Comparison of ENCODE assay signal across 22 mouse cellular contexts in the genomic region with DNA sequence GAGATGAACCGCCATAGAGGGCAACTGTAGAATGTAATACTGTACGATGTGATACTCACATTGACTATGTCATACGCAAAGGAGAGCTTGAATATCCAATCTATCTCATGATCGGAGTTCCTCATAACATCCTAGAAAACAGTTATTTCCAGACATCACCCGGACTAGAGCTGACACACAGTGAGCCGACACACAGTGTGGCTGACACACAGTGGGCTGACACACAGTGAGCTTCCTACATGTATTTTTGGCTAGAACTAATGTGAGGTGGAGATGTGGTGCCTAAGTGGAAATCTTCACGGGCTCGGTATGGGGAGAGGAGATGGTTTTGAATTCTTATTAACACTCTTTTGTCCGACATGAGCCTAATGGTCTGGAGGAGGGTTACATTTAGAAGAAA. TPM values are rescaled to one million over a fixed set of nuclear protein-coding genes. Genes with fewer than 3 reads are reported as not detected.
"Had no signal": no experiment of that assay in that cellular context is flagged by ENCODE, and none has a peak within 500 bp of the region (broad histone marks: within the 10 kb centered on the region; RNA-seq: fewer than 3 reads in every experiment).

No protein-coding gene starts in this region.

- DNase-seq: retina, postnatal 1 day; right cerebral cortex, adult 18-20 months; right cerebral cortex, postnatal 14 days; right cerebral cortex, postnatal 25 days; right cerebral cortex, postnatal 4 days; spleen, adult 18-20 months; thymus, adult 18-20 months; thymus, adult 2 months; thymus, postnatal 14 days; thymus, postnatal 25 days; thymus, postnatal 36 days; thymus, postnatal 4 days had no signal

- H3K27me3 ChIP-seq: neural tube, embryonic 12.5 days; neural tube, embryonic 15.5 days; stomach, embryonic 15.5 days had no signal

- H3K4me1 ChIP-seq: neural tube, embryonic 12.5 days had no signal

- H3K4me2 ChIP-seq: neural tube, embryonic 12.5 days; neural tube, embryonic 13.5 days; neural tube, embryonic 15.5 days; stomach, embryonic 15.5 days had no signal

- H3K27ac ChIP-seq: neural tube, embryonic 12.5 days; neural tube, embryonic 13.5 days; neural tube, embryonic 15.5 days; stomach, embryonic 15.5 days; stomach, postnatal 0 days had no signal

- H3K9ac ChIP-seq: neural tube, embryonic 12.5 days; neural tube, embryonic 13.5 days; neural tube, embryonic 15.5 days; stomach, embryonic 15.5 days had no signal

- H3K9me3 ChIP-seq: neural tube, embryonic 12.5 days; neural tube, embryonic 13.5 days; neural tube, embryonic 15.5 days; stomach, embryonic 15.5 days had no signal

- H3K4me3 ChIP-seq: neural tube, embryonic 12.5 days; neural tube, embryonic 13.5 days; neural tube, embryonic 15.5 days; stomach, embryonic 15.5 days had no signal

- H3K36me3 ChIP-seq: neural tube, embryonic 12.5 days; neural tube, embryonic 13.5 days; neural tube, embryonic 15.5 days; stomach, embryonic 15.5 days had no signal

RNA-seq across cellular contexts. Expression of a gene that starts 18.8 kb away (rescaled TPM):
- total RNA-seq: neutrophil, adult 5-6 weeks had no signal
- polyA plus RNA-seq: neural tube, embryonic 12.5 days; neural tube, embryonic 13.5 days; stomach, embryonic 14.5 days had no signal

RNA-seq across cellular contexts. Expression of a gene that starts 41.7 kb away (rescaled TPM):
- total RNA-seq: neutrophil, adult 5-6 weeks had no signal
- polyA plus RNA-seq: neural tube, embryonic 12.5 days; neural tube, embryonic 14.5 days; neural tube, embryonic 15.5 days; small intestine, adult 2 months; spleen, adult 2 months; stomach, embryonic 15.5 days had no signal
